Mouse (Mus musculus): ENCODE results near the gene Rpl4. TPM values are rescaled to one million over a fixed set of nuclear protein-coding genes. Genes with fewer than 3 reads are reported as not detected.
"Not testable (repeated sequence)": the region's sequence is repeated elsewhere in the genome, so short reads cannot be mapped to it uniquely, and the experiment has no call there.

Gene Rpl4
- total and polyA plus RNA-seq, 3 experiments: 1,956 to 4,069 (median 1,996) TPM

DNA sequence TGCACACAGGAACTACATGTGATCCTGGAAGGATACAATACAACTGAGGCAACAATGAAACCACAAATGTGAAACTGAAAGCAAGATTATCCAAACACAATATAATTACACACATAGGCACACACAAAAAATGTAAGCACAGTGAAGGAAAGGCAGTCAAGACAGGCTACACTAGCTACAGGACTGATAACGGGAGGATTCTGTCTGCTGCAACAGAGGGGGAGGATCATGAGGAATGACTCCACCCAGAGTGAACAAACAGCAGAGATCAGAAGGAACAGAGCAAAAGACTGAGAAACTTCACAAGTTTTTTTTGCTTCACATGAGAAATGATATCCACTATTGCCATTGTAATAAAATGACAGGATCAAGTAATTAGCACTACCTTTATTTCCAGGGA, 16.5 kb upstream of the Rpl4 start:
- Histone ChIP-seq H3K4me3 (replicated peaks in 1 of 3; ENCODE audit: low read depth in 2 of 3, low read length in 2 of 3, poor library complexity in 1 of 3) (no peak overlapping the region), H3K9me3 (replicated peaks; ENCODE audit: low read length) (no peaks in the 10 kb centered on the region), H3K27ac (ENCODE audit: insufficient read depth, low read depth) (no peak overlapping the region; the same call in 1 of the 2 replicates), H3K9ac (ENCODE audit: insufficient read depth, low read depth) (no peak overlapping the region), H3K27me3 (replicated peaks) (no peaks in the 10 kb centered on the region), H3K4me1 (ENCODE audit: control insufficient read depth in 1 of 2, insufficient read depth in 2 of 2) (no peaks in the 10 kb centered on the region), H3K79me2 (replicated peaks; ENCODE audit: control insufficient read depth, extremely low read depth, insufficient read depth, poor library complexity, severe bottlenecking) (0 out of 2 replicates have a peak, but pooled peaks cover 4% of the 10 kb centered on the region), H3K4me2 (ENCODE audit: insufficient read depth, low read depth, poor library complexity, severe bottlenecking) (no peak overlapping the region), H3K36me3 (replicated peaks in 1 of 2; ENCODE audit: control insufficient read depth in 1 of 2, insufficient read depth in 1 of 2, low read length in 1 of 2) (peaks cover 50 to 87% of the 10 kb centered on the region in 2 experiments)
- no peak for DNase-seq (ENCODE audit: extremely low read depth)
- in situ Hi-C loops (cut with MboI; ENCODE audit: low pct_ligation_motif_present, low pct_unique_long_range_greater_than_20kb, low sequenced_read_pairs): no loop called here
- dilution Hi-C loops (cut with MboI; ENCODE audit: extremely low pct_ligation_motif_present, extremely low pct_unique_long_range_greater_than_20kb, low sequenced_read_pairs): no loop called here
- TF ChIP-seq NRF1 (IDR thresholded peaks at IDR 0.05; ENCODE audit: low read depth, low read length) (no peak), MYC (IDR thresholded peaks at IDR 0.05; ENCODE audit: low read depth, low read length) (no peak), PAX5 (IDR thresholded peaks at IDR 0.05; ENCODE audit: low read length) (no peak), GABPA (IDR thresholded peaks at IDR 0.05; ENCODE audit: insufficient replicate concordance, low read depth, low read length) (no peak), E2F4 (IDR thresholded peaks at IDR 0.05; ENCODE audit: insufficient replicate concordance, low read depth, low read length) (no peak), HCFC1 (IDR thresholded peaks at IDR 0.05; ENCODE audit: low read depth, low read length) (no peak), SMC3 (IDR thresholded peaks at IDR 0.05; ENCODE audit: low read depth, low read length) (no peak)

DNA sequence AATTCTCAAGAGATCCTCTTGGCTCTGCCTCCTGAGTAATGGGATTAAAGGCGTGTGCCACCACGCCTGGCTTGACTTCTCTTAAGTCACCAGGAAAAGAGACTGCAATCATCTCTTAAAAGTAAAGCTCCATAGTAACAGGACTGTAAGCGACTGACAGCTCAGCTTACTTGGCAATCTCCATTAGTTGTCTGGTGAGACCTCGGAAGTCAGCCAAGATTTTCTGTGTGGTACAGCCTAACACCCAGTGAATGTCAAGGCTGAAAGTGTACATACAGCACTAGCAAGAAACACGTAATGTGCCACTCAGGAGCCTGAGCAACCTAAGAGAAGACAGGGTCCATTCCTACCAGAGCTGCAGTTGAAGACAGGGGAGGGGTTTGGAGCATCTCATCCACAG, 12.7 kb upstream of the Rpl4 start:
- no peak for DNase-seq (ENCODE audit: extremely low read depth)
- H3K27ac ChIP-seq (ENCODE audit: insufficient read depth, low read depth): no peak overlapping the region
- TF ChIP-seq POLR2A (IDR thresholded peaks at IDR 0.05; ENCODE audit: low read depth, low read length): no peak
- no peak for TF ChIP-seq ZMIZ1 (IDR thresholded peaks at IDR 0.05; ENCODE audit: low read depth, low read length)
- TF ChIP-seq NELFE (IDR thresholded peaks at IDR 0.05; ENCODE audit: low read depth, low read length): no peak
- TF ChIP-seq ETS1 (conservative IDR thresholded peaks at IDR 0.05; ENCODE audit: low read depth, low read length): no peak
- TF ChIP-seq ZNF384 (IDR thresholded peaks at IDR 0.05; ENCODE audit: low read depth, low read length): no peak
- TF ChIP-seq UBTF (IDR thresholded peaks at IDR 0.05; ENCODE audit: low read depth, low read length): no peak
- TF ChIP-seq E2F4 (IDR thresholded peaks at IDR 0.05; ENCODE audit: insufficient replicate concordance, low read depth, low read length): no peak
- H3K27me3 ChIP-seq (replicated peaks): no peaks in the 10 kb centered on the region
- H3K9ac ChIP-seq (ENCODE audit: insufficient read depth, low read depth): no peak overlapping the region
- no peaks in the 10 kb centered on the region for H3K4me1 ChIP-seq (ENCODE audit: control insufficient read depth in 1 of 2, insufficient read depth in 2 of 2)
- H3K4me3 ChIP-seq (replicated peaks in 1 of 3; ENCODE audit: low read depth in 2 of 3, low read length in 2 of 3, poor library complexity in 1 of 3): no peak overlapping the region
- H3K36me3 ChIP-seq (replicated peaks in 1 of 2; ENCODE audit: control insufficient read depth in 1 of 2, insufficient read depth in 1 of 2, low read length in 1 of 2): peaks cover 45 to 85% of the 10 kb centered on the region in 2 experiments
- dilution Hi-C loops (cut with MboI; ENCODE audit: extremely low pct_ligation_motif_present, extremely low pct_unique_long_range_greater_than_20kb, low sequenced_read_pairs): no loop called here
- in situ Hi-C loops (cut with MboI; ENCODE audit: low pct_ligation_motif_present, low pct_unique_long_range_greater_than_20kb, low sequenced_read_pairs): no loop called here
- no peak overlapping the region for H3K4me2 ChIP-seq (ENCODE audit: insufficient read depth, low read depth, poor library complexity, severe bottlenecking)
- H3K79me2 ChIP-seq (replicated peaks; ENCODE audit: control insufficient read depth, extremely low read depth, insufficient read depth, poor library complexity, severe bottlenecking): 0 out of 2 replicates have a peak, but pooled peaks cover 6% of the 10 kb centered on the region
- no peaks in the 10 kb centered on the region for H3K9me3 ChIP-seq (replicated peaks; ENCODE audit: low read length)

DNA sequence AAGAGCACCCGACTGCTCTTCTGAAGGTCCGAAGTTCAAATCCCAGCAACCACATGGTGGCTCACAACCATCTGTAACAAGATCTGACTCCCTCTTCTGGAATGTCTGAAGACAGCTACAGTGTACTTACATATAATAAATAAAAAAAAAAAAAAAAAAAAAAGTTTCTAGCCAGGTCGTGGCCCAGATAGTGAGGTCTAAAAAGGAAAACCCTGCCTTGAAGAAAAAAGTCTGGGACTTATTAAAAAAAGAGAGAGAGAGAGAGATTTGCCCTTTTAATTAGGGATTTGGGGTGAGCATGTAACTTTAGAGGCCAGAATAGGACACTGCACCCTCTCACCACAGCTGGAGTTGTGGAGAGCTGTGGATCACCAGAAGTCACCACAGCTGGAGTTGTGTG, 3.2 kb upstream of the Rpl4 start:
- DNase-seq (ENCODE audit: extremely low read depth); H3K9ac ChIP-seq (ENCODE audit: insufficient read depth, low read depth); H3K4me3 ChIP-seq (replicated peaks in 1 of 3; ENCODE audit: low read depth in 2 of 3, low read length in 2 of 3, poor library complexity in 1 of 3); H3K27ac ChIP-seq (ENCODE audit: insufficient read depth, low read depth); in situ Hi-C loops (cut with MboI; ENCODE audit: low pct_ligation_motif_present, low pct_unique_long_range_greater_than_20kb, low sequenced_read_pairs); H3K4me2 ChIP-seq (ENCODE audit: insufficient read depth, low read depth, poor library complexity, severe bottlenecking); dilution Hi-C loops (cut with MboI; ENCODE audit: extremely low pct_ligation_motif_present, extremely low pct_unique_long_range_greater_than_20kb, low sequenced_read_pairs); H3K9me3 ChIP-seq (replicated peaks; ENCODE audit: low read length); H3K27me3 ChIP-seq (replicated peaks): not testable (repeated sequence)
- TF ChIP-seq ZNF384 (IDR thresholded peaks at IDR 0.05; ENCODE audit: low read depth, low read length): peak; percentile 59
- Histone ChIP-seq H3K36me3 (replicated peaks in 1 of 2; ENCODE audit: control insufficient read depth in 1 of 2, insufficient read depth in 1 of 2, low read length in 1 of 2) (peaks cover 7 to 52% of the 10 kb centered on the region in 2 experiments), H3K79me2 (replicated peaks; ENCODE audit: control insufficient read depth, extremely low read depth, insufficient read depth, poor library complexity, severe bottlenecking) (peaks cover 51% of the 10 kb centered on the region), H3K4me1 (ENCODE audit: control insufficient read depth in 1 of 2, insufficient read depth in 2 of 2) (peaks cover 0 to 17% of the 10 kb centered on the region in 2 experiments; a peak in 2 of 4 replicates)
